In the genomic region with DNA sequence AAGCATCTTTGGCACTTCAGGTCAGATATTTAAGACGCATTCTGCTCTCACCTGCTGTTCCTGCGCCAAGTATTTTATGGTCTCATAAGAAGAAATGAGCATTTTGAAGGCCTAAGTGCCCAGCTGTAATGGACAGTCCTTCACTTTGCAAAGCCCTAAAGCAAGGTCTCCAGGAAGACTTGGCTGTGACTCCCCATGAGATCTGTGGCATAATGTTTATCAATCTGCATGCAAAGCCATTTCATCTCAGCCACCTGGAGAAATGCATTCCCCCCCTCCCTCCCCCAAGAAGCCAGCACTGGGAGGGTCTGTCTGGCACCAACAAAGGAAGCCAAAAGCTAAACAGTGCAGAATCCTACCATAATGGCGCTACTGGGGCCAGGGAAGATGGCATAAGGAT, we compare ENCODE assay signal across 26 mouse cellular contexts.
"Had no signal": no experiment of that assay in that cellular context is flagged by ENCODE, and none has a peak within 500 bp of the region (broad histone marks: within the 10 kb centered on the region; RNA-seq: fewer than 3 reads in every experiment).

No protein-coding gene starts in this region.

- H3K4me1 ChIP-seq: heart, embryonic 15.5 days; hindbrain, embryonic 13.5 days; hindbrain, embryonic 15.5 days; kidney, embryonic 15.5 days; liver, embryonic 13.5 days; liver, embryonic 15.5 days had no signal

- H3K27ac ChIP-seq: gastrocnemius, adult 2 months; heart, embryonic 10.5 days; heart, embryonic 13.5 days; heart, embryonic 15.5 days; hindbrain, embryonic 13.5 days; hindbrain, embryonic 15.5 days; hindbrain, postnatal 0 days; kidney, embryonic 15.5 days; kidney, postnatal 0 days; liver, embryonic 13.5 days; liver, embryonic 15.5 days had no signal

- H3K9me3 ChIP-seq: heart, embryonic 10.5 days; heart, embryonic 13.5 days; heart, embryonic 15.5 days; hindbrain, embryonic 13.5 days; hindbrain, embryonic 15.5 days; kidney, embryonic 15.5 days; liver, embryonic 13.5 days; liver, embryonic 15.5 days had no signal

- H3K4me2 ChIP-seq: heart, embryonic 13.5 days; heart, embryonic 15.5 days; hindbrain, embryonic 13.5 days; hindbrain, embryonic 15.5 days; kidney, embryonic 15.5 days; liver, embryonic 11.5 days; liver, embryonic 13.5 days; liver, embryonic 15.5 days had no signal

- DNase-seq: gastrocnemius, adult 2 months; gastrocnemius, postnatal 10 days; gastrocnemius, postnatal 25 days; heart, postnatal 14 days; heart, postnatal 36 days; kidney, adult 11 months; kidney, adult 2 months; kidney, adult 9 months; kidney, postnatal 14 days; kidney, postnatal 36 days; layer of hippocampus, postnatal 36 days; left cerebral cortex, postnatal 4 days; liver; liver, embryonic 13.5 days; liver, postnatal 0 days had no signal

- H3K36me3 ChIP-seq: heart, embryonic 10.5 days; heart, embryonic 13.5 days; heart, embryonic 15.5 days; hindbrain, embryonic 13.5 days; hindbrain, embryonic 15.5 days; kidney, embryonic 15.5 days; liver, embryonic 13.5 days; liver, embryonic 15.5 days had no signal

- H3K4me3 ChIP-seq: gastrocnemius, adult 2 months; heart, embryonic 10.5 days; heart, embryonic 13.5 days; heart, embryonic 15.5 days; hindbrain, embryonic 13.5 days; hindbrain, embryonic 15.5 days; kidney, embryonic 15.5 days; liver, embryonic 13.5 days; liver, embryonic 15.5 days had no signal

- ATAC-seq: hindbrain, postnatal 0 days; intestine, embryonic 16.5 days; liver, postnatal 0 days had no signal

- H3K27me3 ChIP-seq: heart, embryonic 13.5 days; heart, embryonic 15.5 days; hindbrain, embryonic 13.5 days; hindbrain, embryonic 15.5 days; kidney, embryonic 15.5 days; liver, embryonic 13.5 days; liver, embryonic 15.5 days had no signal

- H3K9ac ChIP-seq: heart, embryonic 13.5 days; heart, embryonic 15.5 days; hindbrain, embryonic 13.5 days; hindbrain, embryonic 15.5 days; kidney, embryonic 15.5 days; liver, embryonic 13.5 days; liver, embryonic 15.5 days; liver, postnatal 0 days had no signal
